Mouse (Mus musculus) cortical plate, adult 2 months (tissue): Measurements from ENCODE around the gene Olfr1211.

ENCODE experiments used
- CTCF ChIP-seq: fragments of 200-500 bp; IDR thresholded peaks from 2 replicates; pipeline ENCODE4 v1.5.1; 2011; ENCODE audit warnings: mild to moderate bottlenecking, control low read depth, low read length; ENCODE audit not compliant: insufficient read depth; ENCODE audit errors: extremely low read depth
- POLR2A ChIP-seq: fragments of 200-500 bp; IDR thresholded peaks from 2 replicates; pipeline ENCODE4 v1.6.1; 2011; ENCODE audit warnings: mild to moderate bottlenecking, low read length, control low read depth; ENCODE audit not compliant: insufficient read depth; ENCODE audit errors: extremely low read depth

DNA sequence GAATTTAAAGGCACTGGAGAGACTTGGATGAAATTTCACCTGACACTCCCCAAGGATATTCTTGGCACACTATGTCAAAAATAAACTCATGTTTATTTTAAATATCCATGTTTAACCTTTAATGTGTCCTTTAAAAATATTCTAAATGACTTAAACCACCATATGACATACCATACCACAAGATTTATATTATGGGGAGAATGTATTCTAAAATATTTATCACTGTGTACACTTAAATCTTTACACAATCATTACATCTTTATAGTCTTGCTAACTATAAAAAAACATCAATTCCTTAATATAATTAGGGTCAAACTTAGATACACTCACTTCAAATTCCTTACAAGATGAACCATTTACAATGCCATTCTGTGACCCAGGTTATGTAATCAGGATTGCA lies 35.7 kb downstream of the Olfr1211 start, which contains the start of gene Olfr1208:
- TF ChIP-seq POLR2A (no peak), CTCF (no peak)
